Mouse (Mus musculus): ENCODE measurements at regions not wholly inside any gene's neighbourhood (a gene's known extent, or its start where the extent isn't known, plus 50 kb on each side); places are given as distances from the start of the nearest gene placed in this dataset.
A peak's percentile ranks its signal among the peaks of the same experiment; 100 is the strongest.
"Not testable (repeated sequence)": the region's sequence is repeated elsewhere in the genome, so short reads cannot be mapped to it uniquely, and the experiment has no call there.

DNA sequence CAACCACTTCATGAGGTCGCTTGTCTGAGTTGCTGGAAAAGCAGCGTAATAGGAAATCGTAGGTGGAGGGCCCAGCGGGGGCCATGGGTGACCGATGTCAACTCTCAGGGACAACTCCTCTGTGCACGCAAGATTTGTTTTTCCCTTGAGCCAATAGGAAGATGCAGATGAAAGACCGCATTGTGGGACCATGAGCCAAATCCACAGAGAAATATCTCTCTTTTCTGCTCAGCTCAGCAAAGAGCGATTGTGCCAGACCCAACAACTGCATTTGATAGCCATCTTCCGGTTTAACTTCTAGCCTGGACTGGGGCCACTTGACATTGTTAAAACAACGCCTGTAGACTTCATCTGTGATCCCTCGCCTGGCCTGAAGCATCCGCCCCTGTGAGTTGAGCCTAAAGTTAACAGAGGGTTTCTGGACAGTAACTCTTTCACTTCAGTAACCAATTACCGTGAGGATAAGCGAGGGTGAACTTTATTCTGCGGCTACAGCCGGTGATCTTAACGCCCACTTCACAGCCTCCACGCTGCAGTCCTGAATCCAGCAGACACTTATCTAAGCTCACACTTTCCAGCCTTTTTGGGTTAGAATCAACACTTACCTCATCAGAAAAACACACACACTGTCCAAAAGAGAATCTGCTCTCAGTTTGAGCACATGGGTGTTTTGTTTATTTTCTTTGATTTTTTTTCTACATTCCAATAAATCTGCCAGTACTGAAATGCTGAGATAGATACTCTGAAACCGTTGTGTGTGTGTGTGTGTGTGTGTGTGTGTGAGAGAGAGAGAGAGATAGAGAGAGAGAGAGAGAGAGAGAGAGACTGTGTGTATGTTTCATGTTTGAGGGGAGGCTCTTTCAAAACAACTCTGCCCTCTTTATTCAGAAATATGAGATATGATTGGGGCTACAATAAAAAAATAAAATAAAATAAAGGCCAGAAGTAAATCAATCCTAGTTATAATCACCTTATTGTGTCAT, 111.9 kb downstream of the Tomm20 start:
- DNase-seq (ENCODE audit: low spot score in 2 of 2), result peak in 1 of 2 experiments; percentile 53

DNA sequence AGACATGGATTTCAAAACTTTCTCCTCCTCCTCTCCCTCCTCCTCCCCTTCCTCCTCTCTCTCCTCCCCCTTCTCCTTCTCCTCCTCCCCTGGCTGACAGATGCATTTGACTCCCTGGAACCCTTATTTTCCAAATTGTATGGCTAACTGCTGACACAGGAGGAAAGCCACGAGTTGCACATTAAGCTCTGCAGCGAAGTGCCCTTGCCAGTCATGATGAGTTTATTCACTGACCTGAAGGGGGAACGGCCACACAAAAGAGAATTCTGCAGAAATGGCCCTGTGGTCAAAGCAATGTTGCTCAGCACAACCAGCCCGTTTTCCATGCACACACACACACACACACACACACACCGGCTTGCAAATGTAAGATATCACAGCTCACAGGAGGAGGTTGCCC, 112.6 kb downstream of the Tomm20 start:
- DNase-seq (ENCODE audit: low spot score in 2 of 2), result no peak

DNA sequence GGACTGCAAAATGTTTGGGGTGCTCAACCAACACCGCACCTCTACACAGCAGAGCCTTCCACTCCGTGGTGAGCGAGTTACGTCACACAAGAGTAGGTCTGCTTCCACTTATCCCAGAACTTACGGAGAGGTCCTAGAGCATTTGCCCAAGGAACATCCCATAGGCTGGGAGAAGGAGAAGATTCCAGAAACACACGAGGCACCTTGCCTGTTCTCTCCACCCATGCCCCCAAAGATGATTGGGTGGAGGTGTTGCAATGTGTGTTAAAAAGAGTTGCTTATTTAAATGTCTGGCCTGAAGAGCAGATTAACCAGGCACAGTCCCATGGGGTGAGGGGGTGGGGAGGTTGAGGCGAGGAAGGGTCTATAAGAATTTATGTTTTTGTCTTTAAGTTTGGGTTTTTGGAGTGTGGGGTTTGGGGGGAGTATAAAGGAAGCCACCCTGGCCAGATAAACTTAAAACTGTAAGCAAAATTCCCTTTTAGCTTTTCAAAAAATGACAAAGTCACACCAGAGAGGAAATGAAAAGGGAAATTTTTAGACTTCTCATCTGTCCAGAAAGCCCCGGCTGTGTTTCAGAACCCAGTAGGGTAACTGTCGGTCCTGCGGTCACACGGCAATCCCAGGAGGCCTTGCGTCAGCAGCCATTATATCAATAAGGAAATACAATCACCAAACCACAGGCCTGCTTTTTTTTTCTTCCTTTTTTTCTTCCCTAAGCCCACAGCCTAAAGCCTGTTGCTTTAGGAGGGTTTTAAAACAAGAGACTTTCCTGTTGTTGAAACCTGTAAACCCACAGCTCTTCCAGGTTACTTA, 113.3 kb downstream of the Tomm20 start:
- no peak for DNase-seq (ENCODE audit: low spot score in 2 of 2)

DNA sequence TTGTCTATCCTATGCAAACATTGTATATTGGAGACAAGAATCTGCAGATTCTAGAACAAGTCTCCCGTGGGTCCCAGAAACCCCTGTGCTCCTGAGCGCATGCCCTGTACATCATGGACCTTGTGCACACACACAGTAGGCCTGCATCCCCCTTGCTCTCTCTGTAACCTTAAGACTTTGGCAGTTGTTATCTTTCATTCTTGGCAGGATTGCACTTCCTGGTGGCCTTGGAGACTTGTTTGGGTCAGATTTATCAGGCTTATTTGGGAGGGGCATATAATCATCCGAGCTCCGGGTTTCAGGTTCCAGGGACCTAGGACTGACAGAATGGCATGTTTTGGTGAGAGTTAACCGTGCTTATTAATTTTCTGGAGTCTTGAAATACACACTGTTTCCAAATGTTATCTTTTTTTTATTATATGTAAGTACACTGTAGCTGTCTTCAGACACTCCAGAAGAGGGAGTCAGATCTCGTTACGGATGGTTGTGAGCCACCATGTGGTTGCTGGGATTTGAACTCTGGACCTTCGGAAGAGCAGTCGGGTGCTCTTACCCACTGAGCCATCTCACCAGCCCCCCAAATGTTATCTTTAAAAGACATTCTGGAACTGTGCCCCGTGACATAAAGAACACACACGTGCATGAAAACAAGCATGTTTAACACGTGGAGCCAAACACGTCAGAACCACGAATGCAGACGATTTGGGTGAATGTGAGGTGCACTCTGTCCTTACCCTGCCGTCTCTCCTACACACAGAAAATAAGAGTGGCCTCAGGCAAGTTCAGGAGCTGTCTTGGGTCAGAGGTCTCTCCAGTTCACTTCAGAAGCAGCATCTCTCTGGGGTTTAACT, 114.1 kb downstream of the Tomm20 start:
- no peak for DNase-seq (ENCODE audit: low spot score in 2 of 2)

DNA sequence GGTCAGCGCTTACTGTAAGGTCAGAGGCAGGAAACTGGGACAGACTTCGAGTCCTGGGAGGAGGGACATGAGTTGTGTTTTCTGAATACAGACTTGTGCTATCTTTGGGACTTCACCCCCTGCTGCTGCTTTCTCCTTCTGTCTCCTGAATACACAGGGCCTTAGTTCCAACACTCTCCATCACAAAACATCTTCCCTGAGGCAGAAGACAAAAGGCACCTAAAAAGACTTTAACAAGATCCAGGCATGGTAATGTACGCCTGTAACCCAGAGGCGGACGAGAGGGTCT, 115.5 kb downstream of the Tomm20 start:
- DNase-seq (ENCODE audit: low spot score in 2 of 2), result no peak

DNA sequence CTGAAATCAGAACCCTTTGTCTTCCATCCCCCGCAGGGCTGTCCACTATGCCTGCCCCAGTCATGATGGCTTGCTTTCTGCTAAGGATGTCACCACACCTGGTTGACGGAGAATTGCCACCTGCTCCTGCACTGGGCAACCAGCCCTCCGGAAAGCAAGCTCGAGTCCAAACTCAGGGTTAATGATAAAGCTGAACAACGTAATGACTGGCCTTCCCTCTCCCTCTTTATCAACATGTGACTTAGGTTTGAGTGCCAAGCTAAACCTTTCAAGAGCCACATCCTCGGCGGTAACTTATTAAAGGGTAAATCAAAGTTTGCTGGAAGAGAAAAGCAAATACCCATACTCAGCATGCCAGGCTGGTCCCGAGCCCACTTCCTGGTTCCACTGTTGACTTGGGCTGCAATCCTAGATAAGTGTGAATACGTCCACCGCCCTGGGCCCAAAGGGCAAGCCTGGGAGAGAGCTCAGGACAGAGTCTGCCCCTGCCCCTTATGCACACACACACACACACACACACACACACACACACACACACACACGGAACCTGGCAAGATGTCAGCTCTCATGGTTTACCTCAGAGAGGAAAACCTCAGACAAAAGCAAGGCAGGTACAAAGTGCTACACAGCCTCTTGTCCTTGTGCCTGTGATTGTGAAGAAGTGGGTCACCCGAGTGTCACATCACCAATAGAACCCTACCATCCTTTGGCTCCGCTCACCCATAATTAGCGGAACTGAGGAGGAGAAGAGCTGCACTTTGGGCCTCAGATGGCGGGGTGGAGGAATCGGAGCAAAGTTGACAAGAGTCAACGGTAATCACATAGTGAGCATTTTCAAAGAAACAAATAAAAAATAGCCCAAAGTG, 116.0 kb downstream of the Tomm20 start:
- DNase-seq (ENCODE audit: low spot score in 2 of 2), result no peak

DNA sequence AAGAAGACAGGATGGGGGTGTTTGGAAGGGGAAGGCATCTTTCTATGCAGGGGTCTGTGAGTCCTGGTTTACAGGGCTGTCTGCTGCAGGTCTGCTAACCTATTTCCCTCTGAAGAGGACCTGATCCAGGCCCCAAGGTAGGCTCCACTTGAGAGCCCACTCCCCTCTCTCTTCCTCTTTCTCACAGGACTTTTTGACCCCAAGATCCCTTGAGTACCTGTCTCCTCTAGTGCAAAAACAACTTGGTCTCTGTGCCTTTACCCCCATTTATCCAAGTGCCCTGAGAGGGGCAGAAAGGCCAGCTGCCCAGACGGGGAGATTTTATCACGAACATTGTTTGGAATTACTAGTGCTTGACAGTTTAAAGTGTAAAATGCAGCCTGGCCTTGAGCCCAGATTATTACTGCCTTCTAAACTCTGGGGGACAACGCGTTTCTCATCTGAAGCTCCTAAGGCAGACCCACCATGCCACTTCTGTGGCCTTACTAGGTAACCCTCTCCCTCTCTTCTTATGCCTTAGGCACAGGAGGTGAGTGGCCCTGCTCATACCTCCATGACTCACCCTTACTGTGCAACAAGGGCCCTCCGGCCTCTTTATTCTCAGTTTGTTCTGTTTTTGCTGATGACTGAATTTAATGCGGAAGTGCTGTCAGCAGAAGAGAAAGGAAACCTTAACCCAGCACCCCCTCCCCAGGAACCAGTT, 117.8 kb downstream of the Tomm20 start:
- no peak for DNase-seq (ENCODE audit: low spot score in 2 of 2)

DNA sequence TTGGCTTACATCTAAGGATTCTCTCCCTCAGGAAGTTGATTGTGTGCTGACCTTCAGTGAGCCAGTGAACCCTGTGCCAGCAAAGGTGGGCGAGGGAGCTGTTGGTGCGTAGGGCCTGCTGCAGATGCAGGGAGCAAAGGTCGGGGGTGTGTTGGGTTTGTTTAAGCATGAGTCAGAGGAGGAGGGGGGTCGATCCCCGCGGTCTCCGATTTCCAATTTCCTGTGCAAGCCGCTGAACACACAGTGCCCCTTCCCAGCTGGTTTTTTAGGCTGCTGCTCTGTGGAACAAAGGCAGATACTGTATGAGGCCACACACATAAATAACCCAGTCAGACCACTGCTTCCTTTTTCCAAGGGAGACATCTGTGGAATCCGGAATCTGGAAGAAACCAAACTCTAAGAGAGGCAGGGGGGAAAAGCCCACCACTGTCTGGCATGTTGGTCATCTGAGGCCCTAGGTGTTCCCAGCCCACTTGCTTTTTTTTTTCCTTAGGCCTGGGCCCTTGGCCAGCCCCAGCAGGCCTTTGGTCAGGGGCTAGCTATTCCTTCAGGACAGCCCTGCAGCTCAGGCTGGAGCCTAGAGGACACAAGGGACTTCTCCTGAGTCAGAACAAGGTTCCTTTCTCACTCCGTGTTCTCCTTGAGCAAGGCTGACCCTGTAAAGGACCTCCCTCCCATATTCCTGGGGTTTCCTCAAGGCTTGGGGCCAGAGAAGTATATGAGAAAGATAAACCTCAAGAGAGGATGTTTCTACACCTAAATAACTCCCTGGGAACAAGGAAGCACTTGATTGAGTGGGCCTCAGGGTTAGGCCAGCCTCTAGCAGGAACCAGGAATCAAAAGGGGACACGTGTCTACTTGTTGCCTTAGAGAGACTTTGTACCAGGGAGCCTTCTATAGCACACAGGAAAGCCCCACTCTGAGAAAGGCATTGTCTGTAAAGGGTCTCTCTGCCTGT, 119.0 kb downstream of the Tomm20 start:
- peak in 1 of 2 experiments; percentile 31 for DNase-seq (ENCODE audit: low spot score in 2 of 2)

DNA sequence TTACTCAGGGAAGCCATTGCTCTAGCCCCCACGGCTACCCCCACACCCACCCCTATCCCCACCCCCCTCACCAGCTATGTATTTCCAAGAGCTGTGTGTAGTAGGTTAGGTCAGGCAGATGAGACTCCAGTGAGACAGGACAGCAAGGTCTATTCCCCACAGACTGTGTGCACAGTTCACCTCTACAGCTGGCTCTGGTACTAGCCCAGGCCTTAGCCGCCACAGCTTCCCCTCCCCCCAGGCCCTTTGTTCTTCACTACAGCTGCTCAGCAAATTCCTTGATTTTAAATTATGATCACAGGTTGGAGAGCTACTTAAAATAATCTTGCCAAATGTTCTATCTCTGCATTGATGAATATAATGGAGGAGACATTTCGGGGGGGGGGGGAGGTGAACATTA, 119.8 kb downstream of the Tomm20 start:
- DNase-seq (ENCODE audit: low spot score in 2 of 2), result no peak

DNA sequence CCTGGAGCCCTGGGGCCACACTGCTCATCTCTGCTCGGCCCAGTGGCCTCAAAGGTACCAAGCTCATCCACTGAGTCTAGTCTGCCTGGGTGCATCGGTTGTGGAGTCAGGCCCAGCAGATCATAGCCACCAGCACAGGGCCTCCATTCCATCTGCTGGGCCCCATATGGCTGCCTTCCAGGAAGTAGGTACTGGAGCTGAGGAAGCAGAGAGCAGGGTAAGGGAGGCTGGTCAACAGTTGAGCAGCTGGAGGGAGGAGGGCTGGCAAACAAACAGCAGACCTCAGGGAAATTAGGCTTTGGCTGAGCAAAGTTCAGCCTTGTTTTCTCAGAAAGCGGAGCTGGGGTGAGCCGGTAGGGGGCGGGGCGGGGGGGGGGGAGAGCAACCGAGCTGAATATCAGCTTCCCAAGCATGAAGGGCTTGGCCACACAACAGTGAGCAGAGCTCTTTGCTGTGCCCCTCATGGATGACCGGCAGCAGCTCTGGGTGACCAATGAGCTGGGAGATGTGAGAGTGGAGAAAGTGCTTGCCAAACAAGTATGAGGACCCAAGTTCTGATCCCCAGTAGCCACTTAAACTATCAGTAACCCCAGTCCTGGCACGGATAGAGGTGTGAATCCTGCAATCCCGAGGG, 121.0 kb downstream of the Tomm20 start:
- no peak for DNase-seq (ENCODE audit: low spot score in 2 of 2)

DNA sequence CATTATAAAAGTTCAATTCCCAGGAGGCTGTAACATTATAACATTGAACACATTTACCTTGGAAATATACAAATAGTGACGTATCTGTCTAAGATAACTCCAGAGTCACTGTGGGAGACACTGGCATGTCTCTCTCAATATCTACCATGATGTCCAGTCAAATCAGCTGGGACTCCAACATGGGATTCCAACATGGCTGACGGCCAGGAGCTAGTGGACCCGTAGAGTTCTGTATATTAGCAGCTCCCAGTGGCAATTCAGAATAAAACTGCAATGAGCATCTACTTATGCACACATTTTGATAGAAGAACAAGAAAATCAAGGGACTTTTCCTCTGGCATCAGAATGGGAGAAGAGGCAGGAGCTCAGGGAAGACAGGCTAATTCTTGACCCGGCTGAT, 123.4 kb downstream of the Tomm20 start:
- DNase-seq (ENCODE audit: low spot score in 2 of 2), result no peak

DNA sequence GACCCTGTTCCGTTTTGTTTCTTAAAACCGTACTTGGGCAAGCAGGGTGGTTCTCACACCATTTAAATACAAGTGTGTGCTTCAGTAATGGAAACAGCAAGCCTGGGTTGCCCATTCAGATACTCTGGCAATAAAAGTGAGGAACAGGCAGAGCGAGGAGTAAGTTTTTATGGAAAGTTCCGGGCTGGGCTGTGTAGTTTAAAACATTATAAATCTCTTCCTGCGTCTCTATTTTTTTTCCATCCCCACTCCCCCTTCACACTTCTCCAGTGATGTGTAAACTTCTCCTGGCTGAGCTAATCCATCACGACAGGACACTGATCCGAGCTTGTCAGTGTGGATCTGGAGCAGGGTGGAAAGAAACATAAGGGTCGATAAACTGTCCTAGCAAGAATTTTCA, 124.4 kb downstream of the Tomm20 start:
- no peak for DNase-seq (ENCODE audit: low spot score in 2 of 2)

DNA sequence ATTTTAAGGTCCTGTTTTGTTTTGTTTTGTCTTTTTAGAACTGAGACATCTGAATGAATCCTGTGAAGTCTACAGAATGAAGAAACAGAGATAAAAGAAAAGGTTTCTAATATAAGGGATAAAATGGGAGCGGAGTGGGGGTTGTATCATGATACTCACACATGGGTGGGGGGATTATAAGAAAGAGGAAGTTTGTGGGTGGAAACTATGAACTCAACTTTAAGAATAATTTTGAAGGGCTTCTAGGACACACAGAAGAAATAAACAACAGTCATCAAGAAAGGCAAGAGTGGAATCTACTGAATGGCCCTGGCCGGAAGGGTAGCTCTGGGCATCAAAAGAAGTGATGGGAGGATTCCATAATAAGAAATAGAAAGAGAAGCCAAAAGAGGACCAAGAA, 125.1 kb downstream of the Tomm20 start:
- DNase-seq (ENCODE audit: low spot score in 2 of 2), result no peak

DNA sequence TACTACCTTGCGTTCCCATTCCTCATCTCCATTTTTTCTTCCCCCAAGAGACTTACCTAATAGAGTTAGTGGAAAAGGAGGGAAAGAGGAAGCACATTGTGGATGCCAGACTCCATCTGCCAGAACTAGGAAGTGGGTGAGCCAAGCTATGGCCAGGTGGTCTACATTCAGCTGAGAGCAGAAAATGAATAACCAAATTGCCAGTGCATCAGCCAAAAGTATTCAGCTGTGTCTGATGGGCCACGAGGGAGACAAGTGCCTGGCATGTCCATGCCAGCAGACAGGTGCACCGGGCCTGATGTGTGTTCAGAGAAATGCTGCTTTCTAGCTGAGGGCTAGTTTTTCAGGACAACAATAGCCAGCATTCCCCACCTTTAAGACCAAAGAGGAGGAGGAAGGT, 126.4 kb downstream of the Tomm20 start:
- no peak for DNase-seq (ENCODE audit: low spot score in 2 of 2)

DNA sequence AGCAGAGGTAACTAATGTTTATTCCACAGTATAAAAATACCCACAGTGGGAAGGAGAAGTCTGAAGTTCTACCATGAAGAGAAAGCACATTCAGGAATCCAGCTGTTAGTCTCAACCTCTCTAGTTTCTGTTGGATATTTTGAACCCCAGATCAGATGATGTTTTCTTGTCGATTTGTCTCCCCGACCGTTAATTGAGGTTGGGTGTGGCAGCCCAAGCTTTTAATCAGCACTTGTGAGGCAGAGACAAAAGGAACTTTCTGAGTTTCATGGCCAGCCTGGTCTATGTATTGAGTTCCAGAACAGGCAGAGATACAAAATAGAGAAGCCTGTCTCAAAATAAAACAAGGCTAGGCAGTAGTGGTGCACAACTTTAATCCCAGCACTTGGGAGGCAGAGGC, 129.5 kb downstream of the Tomm20 start:
- DNase-seq (ENCODE audit: low spot score in 2 of 2), result no peak

DNA sequence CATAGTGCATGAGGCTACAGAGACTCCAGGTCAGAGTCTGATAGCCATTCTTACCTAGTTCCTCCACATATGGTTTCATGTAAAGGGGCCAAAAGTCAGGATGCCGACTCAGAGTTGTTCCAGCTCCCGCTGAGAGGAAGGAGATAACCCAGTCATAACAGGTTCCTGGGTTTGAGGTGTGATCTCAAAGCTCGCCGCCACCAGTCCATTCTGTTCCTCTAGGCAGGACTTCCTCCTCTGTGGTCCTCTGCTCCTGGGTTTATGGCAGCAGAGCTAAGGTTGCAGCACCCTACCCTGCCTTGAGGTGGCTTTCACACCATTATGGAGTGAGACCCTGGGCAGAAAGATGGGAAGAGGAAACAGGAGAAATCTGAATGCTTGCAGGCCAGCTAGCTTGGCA, 131.2 kb downstream of the Tomm20 start:
- no peak for DNase-seq (ENCODE audit: low spot score in 2 of 2)

DNA sequence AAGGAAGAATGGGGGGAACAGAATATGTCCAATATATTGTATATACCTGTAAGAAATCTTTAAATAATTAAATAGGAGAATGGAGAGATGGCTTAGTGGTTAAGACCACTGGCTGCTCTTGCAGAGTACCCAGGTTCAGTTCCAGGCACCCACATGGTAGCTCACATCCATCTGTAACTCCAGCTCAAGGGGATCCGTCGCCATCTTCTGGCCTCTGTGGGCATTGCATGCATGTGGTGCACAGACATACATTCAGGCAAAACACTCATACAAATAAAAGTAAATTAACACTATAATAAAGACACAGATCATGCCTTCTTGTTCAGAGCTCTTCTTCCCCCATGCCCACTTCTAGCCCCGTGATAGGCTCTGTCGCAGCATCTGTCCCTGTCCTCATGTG, 132.0 kb downstream of the Tomm20 start:
- no peak for DNase-seq (ENCODE audit: low spot score in 2 of 2)

DNA sequence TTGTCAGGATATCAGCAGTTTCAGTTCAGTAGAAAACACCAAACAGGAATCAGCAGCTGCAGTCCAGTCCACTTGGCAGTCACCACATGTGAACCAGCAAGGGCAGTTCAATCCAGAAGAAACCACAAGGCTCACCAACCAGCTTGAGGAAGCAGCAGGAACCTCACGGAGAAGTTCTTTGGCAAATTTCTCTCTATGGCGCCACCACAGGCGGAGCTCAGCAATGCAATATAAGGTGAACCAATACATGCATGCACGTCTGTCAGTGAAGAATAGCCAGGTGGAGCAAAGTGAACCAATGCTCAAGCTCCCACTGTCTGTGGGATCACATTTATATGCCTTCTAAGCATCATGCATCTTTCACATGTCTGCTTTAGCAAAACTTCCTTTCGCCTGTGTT, 132.9 kb downstream of the Tomm20 start:
- no peak for DNase-seq (ENCODE audit: low spot score in 2 of 2)

DNA sequence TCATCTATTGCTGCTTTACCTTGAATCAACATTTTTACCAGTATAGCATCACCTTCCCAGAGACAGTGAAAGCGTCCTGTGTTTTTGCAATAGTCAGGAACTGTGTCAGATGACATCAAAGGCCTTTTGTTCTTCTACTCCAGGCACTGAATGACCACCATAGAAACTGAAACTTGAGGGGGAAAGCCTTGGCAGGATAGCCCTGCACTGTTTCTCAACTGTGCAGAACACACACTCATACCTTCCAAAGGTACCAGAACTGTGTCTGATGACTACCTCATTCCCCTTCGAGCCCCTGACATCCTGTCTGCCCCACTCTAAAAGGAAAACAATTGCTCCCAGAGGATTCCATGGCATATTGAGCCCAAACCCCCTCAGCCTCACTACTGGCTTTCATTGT, 134.3 kb downstream of the Tomm20 start:
- DNase-seq (ENCODE audit: low spot score in 2 of 2), result not testable (repeated sequence)
